Mouse (Mus musculus) regulatory T cell (primary cell): ENCODE data around the gene Tmem121.
"Not testable (repeated sequence)": the region's sequence is repeated elsewhere in the genome, so short reads cannot be mapped to it uniquely, and the experiment has no call there.

Experiments used
- in situ Hi-C: fragments of 300-600 bp; cut with MboI, MseI; formaldehyde crosslinking; loops from one replicate; pipeline ENCODE4 v1.15.1; 2025; ENCODE audit warnings: high pct_unique_total_duplicates

Gene Tmem121

GRCm38 (mm10) chr12:113186326-113187010 is 738 bp downstream of the Tmem121 start:
- in situ Hi-C loops: loop anchor here (5.0 kb wide), 1 partner anchor 39 kb away; the partner anchor contains the start of gene Crip1

- in situ Hi-C loops: loop anchor here (5.0 kb wide), 1 partner anchor 40 kb away; the partner anchor contains the start of gene Crip1
Observed at GRCm38 (mm10) chr12:113187011-113187375, 1.3 kb downstream of the Tmem121 start.

GRCm38 (mm10) chr12:113187584-113188295 is 2.0 kb downstream of the Tmem121 start:
- in situ Hi-C loops: loop anchor here (5.0 kb wide), 1 partner anchor 40 kb away; the partner anchor contains the start of gene Crip1

- in situ Hi-C loops: loop anchor here (5.0 kb wide), 1 partner anchor 41 kb away; the partner anchor contains the start of gene Crip1
Observed at GRCm38 (mm10) chr12:113188349-113189055, 2.8 kb downstream of the Tmem121 start.

GRCm38 (mm10) chr12:113193423-113193822 is 7.7 kb downstream of the Tmem121 start:
- in situ Hi-C loops: no loop called here

GRCm38 (mm10) chr12:113199132-113199531 is 13.4 kb downstream of the Tmem121 start:
- in situ Hi-C loops: not testable (repeated sequence)

- in situ Hi-C loops: no loop called here
Observed at GRCm38 (mm10) chr12:113201301-113201700, 15.6 kb downstream of the Tmem121 start.

- in situ Hi-C loops: no loop called here
Observed at GRCm38 (mm10) chr12:113202008-113202407, 16.3 kb downstream of the Tmem121 start.

GRCm38 (mm10) chr12:113203522-113203921 is 17.8 kb downstream of the Tmem121 start:
- in situ Hi-C loops: no loop called here

GRCm38 (mm10) chr12:113205251-113205942 is 19.7 kb downstream of the Tmem121 start:
- in situ Hi-C loops: no loop called here

GRCm38 (mm10) chr12:113207737-113208136 is 22.0 kb downstream of the Tmem121 start:
- in situ Hi-C loops: no loop called here

- in situ Hi-C loops: no loop called here
Observed at GRCm38 (mm10) chr12:113210586-113211378, 25.1 kb downstream of the Tmem121 start.

- in situ Hi-C loops: no loop called here
Observed at GRCm38 (mm10) chr12:113211772-113212171, 26.0 kb downstream of the Tmem121 start.

- in situ Hi-C loops: no loop called here
Observed at GRCm38 (mm10) chr12:113212326-113212924, 26.7 kb downstream of the Tmem121 start.

- in situ Hi-C loops: no loop called here
Observed at GRCm38 (mm10) chr12:113213226-113213625, 27.5 kb downstream of the Tmem121 start.

GRCm38 (mm10) chr12:113214072-113214808 is 28.5 kb downstream of the Tmem121 start:
- in situ Hi-C loops: no loop called here

- in situ Hi-C loops: no loop called here
Observed at GRCm38 (mm10) chr12:113214972-113215666, 29.4 kb downstream of the Tmem121 start.

GRCm38 (mm10) chr12:113215667-113216346 is 30.1 kb downstream of the Tmem121 start:
- in situ Hi-C loops: no loop called here
